Mouse (Mus musculus) left cerebral cortex, adult 2 months (tissue): ENCODE results near the gene Nt5c3b. TPM values are rescaled to one million over a fixed set of nuclear protein-coding genes. Genes with fewer than 3 reads are reported as not detected.

Experiments
- DNase-seq, 2 experiments: peaks; one replicate each; pipeline ENCODE4 v3.0.0; 2021 to 2022; ENCODE audit warnings: low spot score in 2 of 2, mixed read lengths in 1 of 2; ENCODE audit errors: extremely low spot score in 1 of 2
- H3K27ac ChIP-seq: fragments of 200-600 bp; 2 replicates; pipeline ENCODE4 v1.8.1; 2022
- H3K4me3 ChIP-seq: fragments of 200-600 bp; 2 replicates; pipeline ENCODE4 v1.8.1; 2022
- CTCF ChIP-seq: fragments of 200-600 bp; IDR thresholded peaks from 2 replicates; pipeline ENCODE4 v1.8.1; 2022; ENCODE audit warnings: antibody characterized with exemption, mild to moderate bottlenecking, moderate library complexity
- intact Hi-C: fragments of 180-260 bp; cut with DNase I; formaldehyde crosslinking; loops from one replicate; pipeline ENCODE4 v1.15.1; 2025
- microRNA-seq, 2 experiments: library from miRNA; unstranded; fragments of <30 nt; microRNA quantifications; one replicate each; pipeline ENCODE4 v1.2.0; 2021
- total RNA-seq, 2 experiments: library from RNA; stranded (reverse); gene quantifications; 2 replicates each; pipeline ENCODE4 v1.2.3; 2021

The Nt5c3b gene
- total RNA-seq, 2 experiments from 2014 or later, result 48.4 to 64.1 TPM

DNA sequence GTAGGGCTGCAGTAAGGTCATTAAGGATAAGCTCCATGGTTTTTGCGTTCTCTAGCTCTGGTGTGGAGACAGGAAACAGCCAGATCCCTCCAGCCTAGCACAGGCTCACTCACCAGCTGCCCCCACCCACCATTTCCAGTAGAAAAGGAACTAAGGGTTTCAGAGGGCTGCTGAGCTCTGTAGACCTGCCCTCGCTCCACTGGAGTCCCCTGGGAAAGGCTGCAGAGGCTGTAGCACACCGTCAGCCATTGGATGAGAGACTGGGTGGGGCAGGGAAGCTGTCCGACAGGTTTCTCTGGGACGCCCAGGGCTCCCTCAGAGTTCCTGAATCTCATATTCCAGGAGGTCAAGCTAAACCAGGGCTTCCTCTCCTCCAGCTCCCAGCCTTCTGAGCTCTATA is 55.0 kb downstream of the Nt5c3b start:
- no peak for DNase-seq
- no peak overlapping the region for H3K4me3 ChIP-seq
- intact Hi-C loops, result no loop called here
- no peak overlapping the region for H3K27ac ChIP-seq
- no peak for TF ChIP-seq CTCF

DNA sequence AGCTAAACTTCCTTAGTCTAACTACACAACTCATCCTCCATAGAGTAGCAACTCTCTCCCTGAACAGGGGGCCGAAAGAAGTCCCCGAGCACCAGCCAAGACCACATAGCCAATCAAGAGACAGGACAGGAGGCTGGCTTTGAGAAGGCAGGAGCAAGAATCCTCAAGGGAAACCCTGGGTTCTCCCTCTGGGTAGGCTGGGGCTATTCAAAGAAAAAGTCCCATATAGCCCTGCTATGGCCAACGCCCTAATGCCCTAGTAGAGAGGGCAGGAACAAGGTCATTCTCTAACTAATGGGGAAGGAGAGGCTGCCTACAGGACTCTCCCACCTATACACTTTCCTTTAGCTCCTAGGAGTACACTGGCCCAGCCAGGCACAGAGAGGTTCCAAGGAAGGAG is 56.6 kb downstream of the Nt5c3b start:
- intact Hi-C loops, result no loop called here
- TF ChIP-seq CTCF, result no peak
- no peak overlapping the region for H3K27ac ChIP-seq
- H3K4me3 ChIP-seq, result no peak overlapping the region
- no peak for DNase-seq

DNA sequence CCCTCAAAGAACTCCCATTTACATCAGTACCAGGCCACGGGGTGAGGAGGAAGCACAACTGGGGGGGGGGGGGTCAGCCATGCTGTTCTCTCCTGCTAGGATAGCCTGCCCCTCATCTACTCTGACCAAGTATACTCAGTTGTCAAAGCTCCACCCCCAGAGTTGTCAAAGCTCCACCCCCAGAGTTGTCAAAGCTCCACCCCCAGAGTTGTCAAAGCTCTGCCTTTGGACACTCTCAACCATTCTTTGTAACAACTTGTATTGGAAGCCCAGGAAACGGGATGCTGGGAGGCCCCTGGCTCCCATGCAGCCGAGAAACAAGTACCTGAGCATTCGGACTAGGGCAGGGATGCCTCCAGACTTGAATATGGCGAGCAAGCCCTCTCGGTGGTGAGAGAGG is 58.9 kb downstream of the Nt5c3b start:
- H3K27ac ChIP-seq, result no peak overlapping the region
- no peak for TF ChIP-seq CTCF
- no peak overlapping the region for H3K4me3 ChIP-seq
- intact Hi-C loops, result no loop called here
- no peak for DNase-seq

DNA sequence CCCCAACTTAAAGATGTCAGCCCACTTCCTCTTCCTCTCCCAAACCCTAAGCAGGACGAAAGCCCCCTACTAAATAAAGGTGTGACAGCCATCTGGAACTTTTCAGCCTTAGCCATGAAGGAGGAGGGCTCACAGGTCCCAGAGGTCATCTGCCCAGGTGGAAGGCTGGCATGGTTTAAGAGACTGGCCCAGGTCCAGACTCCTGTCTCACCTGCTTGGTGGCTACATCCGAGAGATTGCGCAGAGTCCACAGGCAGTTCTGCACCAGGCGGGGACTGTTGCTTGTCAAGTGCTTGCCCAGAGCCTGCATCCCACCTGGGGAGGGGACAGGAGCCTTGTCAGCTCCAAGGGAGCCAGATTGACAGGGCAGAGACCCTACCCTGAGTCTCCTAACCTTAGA is 62.3 kb downstream of the Nt5c3b start:
- no peak for TF ChIP-seq CTCF
- intact Hi-C loops, result no loop called here
- no peak for DNase-seq
- Histone ChIP-seq H3K4me3 (no peak overlapping the region), H3K27ac (no peak overlapping the region)

DNA sequence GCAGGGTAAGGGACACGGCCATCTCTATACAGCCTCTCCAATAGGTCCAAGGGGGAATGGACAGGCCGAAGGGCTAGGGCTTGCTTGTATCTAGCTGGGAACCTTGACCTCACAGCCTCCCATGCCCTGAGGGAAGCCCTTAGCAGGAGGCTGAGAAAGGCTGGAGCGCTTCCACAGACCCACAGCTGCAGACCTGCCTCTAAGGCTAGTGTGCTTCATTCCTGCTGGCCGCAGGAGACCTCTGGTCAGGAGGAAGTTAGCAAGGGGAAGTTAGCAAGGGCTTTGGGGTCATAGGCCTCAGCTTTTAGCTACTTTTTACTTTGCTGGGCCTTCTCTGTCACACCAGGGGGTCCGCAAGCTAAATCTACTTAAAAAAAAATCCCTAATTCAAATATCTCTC is 63.2 kb downstream of the Nt5c3b start:
- intact Hi-C loops, result no loop called here
- DNase-seq, result no peak
- no peak for TF ChIP-seq CTCF
- Histone ChIP-seq H3K27ac (no peak overlapping the region), H3K4me3 (no peak overlapping the region)

DNA sequence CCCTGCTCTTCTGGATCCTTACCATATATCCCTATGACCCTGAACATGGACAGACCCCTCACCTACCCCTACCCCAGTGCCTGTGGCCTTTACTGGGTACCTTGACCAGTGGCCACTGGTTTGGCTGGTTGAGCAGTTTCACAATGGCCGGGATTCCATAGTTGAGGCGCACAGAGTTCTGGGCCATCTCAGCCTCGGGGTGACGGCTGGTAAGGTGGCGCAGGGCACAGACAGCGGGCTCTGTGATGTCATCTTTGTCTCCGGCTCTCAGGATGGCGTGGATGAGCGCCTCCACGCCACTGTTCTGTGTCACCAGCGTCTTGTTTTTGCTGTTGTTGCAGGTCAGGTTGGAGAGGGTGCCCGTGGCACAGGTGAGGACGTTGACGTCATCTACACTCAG is 63.6 kb downstream of the Nt5c3b start:
- intact Hi-C loops, result no loop called here

DNA sequence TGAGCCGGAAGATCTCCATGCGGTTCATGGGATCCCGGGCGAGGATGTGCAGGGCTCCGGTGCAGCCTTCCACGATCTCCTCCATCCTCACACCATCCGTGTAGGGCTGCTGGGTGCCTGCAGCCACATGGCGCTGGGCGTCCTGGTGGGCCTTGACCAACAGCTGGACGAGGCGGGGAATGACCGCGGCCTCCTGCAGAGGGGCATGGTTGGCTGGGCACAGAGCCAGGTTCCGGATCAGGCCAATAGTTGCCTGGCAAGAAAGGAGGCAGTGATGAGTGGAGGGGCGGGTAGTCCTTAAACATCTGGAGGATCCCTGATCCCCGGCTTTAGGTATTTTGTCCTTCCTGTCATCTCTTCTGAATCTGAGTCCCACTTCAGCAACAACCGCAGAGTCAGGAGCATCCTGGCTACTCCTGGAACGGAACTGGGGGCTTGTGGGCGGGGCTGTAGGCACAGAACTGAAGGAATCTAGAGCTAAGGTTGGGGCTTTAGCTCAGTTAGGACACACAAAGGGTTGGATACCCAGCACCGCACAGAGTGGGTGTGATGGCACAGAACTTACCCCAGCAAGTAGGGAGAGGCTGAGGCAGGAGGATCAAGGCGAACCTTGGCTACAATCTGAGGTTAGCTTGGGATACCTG is 64.7 kb downstream of the Nt5c3b start:
- no peak overlapping the region for H3K4me3 ChIP-seq
- no peak for DNase-seq
- intact Hi-C loops, result no loop called here
- H3K27ac ChIP-seq, result no peak overlapping the region
- TF ChIP-seq CTCF, result no peak

More for the DNA sequence above, 63.6 kb downstream of the Nt5c3b start:
- no peak overlapping the region for H3K27ac ChIP-seq
- DNase-seq, result no peak
- no peak for TF ChIP-seq CTCF
- H3K4me3 ChIP-seq, result no peak overlapping the region

DNA sequence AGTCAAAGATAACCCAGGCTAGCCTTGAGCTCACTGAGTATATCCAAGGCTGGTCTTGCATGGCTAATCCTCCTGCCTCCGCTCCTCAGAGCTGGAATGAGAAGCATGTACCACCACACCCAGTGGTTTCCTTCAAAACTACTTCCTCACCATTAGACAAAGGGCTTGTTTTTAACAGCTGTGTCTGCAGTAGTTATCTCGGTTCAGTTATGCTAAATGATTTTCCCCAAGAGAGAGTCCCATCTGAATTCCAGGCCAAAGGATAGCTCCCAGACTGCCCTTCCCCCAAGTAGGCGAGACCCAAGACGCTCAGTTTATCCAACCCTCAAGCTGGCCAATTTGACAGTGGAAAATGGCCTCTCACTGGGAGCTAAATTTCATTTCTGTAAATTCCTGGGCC is 65.6 kb downstream of the Nt5c3b start:
- intact Hi-C loops, result no loop called here
- TF ChIP-seq CTCF, result no peak
- H3K27ac ChIP-seq, result no peak overlapping the region
- H3K4me3 ChIP-seq, result no peak overlapping the region
- no peak for DNase-seq

DNA sequence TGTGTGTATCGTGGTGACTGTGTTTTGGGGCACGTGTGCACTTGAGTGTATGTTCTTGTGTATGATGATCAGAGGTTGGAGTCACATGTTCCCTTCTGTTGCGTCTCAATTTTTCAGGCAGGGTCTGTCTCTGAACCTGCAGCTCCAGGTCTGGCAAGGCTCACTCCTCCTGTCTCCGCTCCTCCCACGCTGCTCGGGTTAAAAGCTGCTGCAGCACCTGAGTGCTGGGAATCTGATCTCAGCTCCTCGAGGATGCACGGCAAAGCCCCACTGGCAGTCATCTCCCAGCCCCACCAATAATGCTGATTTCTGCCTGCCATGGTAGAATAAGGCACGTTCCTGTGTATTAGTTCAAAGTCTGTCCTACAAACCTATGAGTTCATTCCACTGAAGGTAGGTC is 66.5 kb downstream of the Nt5c3b start:
- DNase-seq, result no peak
- no peak overlapping the region for H3K27ac ChIP-seq
- no peak overlapping the region for H3K4me3 ChIP-seq
- intact Hi-C loops, result no loop called here
- no peak for TF ChIP-seq CTCF

Small RNAs within 50 kb of the gene (microRNA-seq; reads per million reads assigned to microRNA genes)
- 0 reads per million in 2 experiments for gene Gm27374
- gene Mir7116, result 0 reads per million in 2 experiments

Other genes with a start within 250 kb of the Nt5c3b start
- 1 to 10 TPM; 3.2 to 3.4 TPM for gene Krt9, start 248.6 kb downstream of the Nt5c3b start, total RNA-seq
- not detected for gene Krt14, start 234.3 kb downstream of the Nt5c3b start, total RNA-seq
- not detected for gene Krt16, start 192.9 kb downstream of the Nt5c3b start, total RNA-seq
- gene Krt17, start 180.8 kb downstream of the Nt5c3b start, total RNA-seq, result not detected
- not detected for gene Krt42, start 171.9 kb downstream of the Nt5c3b start, total RNA-seq
- gene Eif1, start 121.9 kb downstream of the Nt5c3b start, total RNA-seq, result 100 to 1,000 TPM; 746 to 811 TPM
- gene Gast, start 107.4 kb downstream of the Nt5c3b start, total RNA-seq, result not detected
- 100 to 1,000 TPM; 150 to 194 TPM for gene Hap1, start 85.7 kb downstream of the Nt5c3b start, total RNA-seq
- gene Jup, start 44.0 kb downstream of the Nt5c3b start, total RNA-seq, result 10 to 100 TPM; 51.2 to 53.7 TPM
- 1 to 10 TPM; 7.6 to 9.4 TPM for gene P3h4, start 27.0 kb downstream of the Nt5c3b start, total RNA-seq
- 1 to 10 TPM; 3.6 to 4.8 TPM for gene Fkbp10, start 26.1 kb downstream of the Nt5c3b start, total RNA-seq
- 1 to 10 TPM in 1 of 2 experiments, under 1 TPM in 1; 0.61 to 1.4 TPM for gene Klhl10, start 109 bp upstream of the Nt5c3b start, total RNA-seq
- gene Klhl11, start 30.9 kb upstream of the Nt5c3b start, total RNA-seq, result 100 to 1,000 TPM in 1 of 2 experiments, 10 to 100 TPM in 1; 98.9 to 109 TPM
- 100 to 1,000 TPM; 119 to 131 TPM for gene Acly, start 86.2 kb upstream of the Nt5c3b start, total RNA-seq
- gene Ttc25, start 103.8 kb upstream of the Nt5c3b start, total RNA-seq, result 1 to 10 TPM; 1.0 to 1.4 TPM
- 100 to 1,000 TPM; 117 to 121 TPM for gene Cnp, start 133.1 kb upstream of the Nt5c3b start, total RNA-seq
- 10 to 100 TPM; 13.2 to 13.6 TPM for gene Nkiras2, start 177.4 kb upstream of the Nt5c3b start, total RNA-seq
- gene Dnajc7, start 178.4 kb upstream of the Nt5c3b start, total RNA-seq, result 100 to 1,000 TPM; 248 to 263 TPM